Mouse (Mus musculus) G1E (cell line): ENCODE measurements around the gene Slc5a4a. TPM values are rescaled to one million over a fixed set of nuclear protein-coding genes. Genes with fewer than 3 reads are reported as not detected.
A peak's percentile ranks its signal among the peaks of the same experiment; 100 is the strongest.

Source experiments
- ATAC-seq: 2 replicates; pipeline ENCODE4 v1.8.0; 2016; ENCODE audit warnings: mild to moderate bottlenecking; ENCODE audit not compliant: insufficient number of reproducible peaks, poor library complexity, low FRiP score, severe bottlenecking; ENCODE audit errors: extremely low read depth
- DNase-seq: peaks from one replicate; pipeline ENCODE4 v3.0.0; 2012; ENCODE audit warnings: low spot score
- H3K27me3 ChIP-seq: 2 replicates; pipeline ENCODE4 v1.6.1; 2012; ENCODE audit warnings: mild to moderate bottlenecking, low read length, inconsistent platforms; ENCODE audit not compliant: insufficient read depth
- H3K36me3 ChIP-seq: replicated peaks from 2 replicates; pipeline ENCODE3; 2012; ENCODE audit warnings: mild to moderate bottlenecking, inconsistent platforms
- H3K4me1 ChIP-seq: 2 replicates; pipeline ENCODE4 v1.6.1; 2012; ENCODE audit warnings: low read depth, low read length, inconsistent platforms, mixed read lengths; ENCODE audit not compliant: insufficient read depth
- H3K4me3 ChIP-seq: 2 replicates; pipeline ENCODE4 v1.5.1; 2012; ENCODE audit warnings: low read depth, mild to moderate bottlenecking, inconsistent platforms, low read length, moderate library complexity, mixed read lengths
- H3K9me3 ChIP-seq: replicated peaks from 2 replicates; pipeline ENCODE4 v1.6.1; 2012; ENCODE audit warnings: inconsistent platforms
- CTCF ChIP-seq: IDR thresholded peaks from 2 replicates; pipeline ENCODE4 v1.5.1; 2012; ENCODE audit warnings: low read depth, low read length, inconsistent platforms, mixed read lengths
- GATA1 ChIP-seq: IDR thresholded peaks from 2 replicates; pipeline ENCODE4 v1.6.1; 2012; ENCODE audit warnings: borderline replicate concordance, low read length, inconsistent platforms, mixed read lengths
- GATA2 ChIP-seq: IDR thresholded peaks from 2 replicates; pipeline ENCODE4 v1.6.1; 2012; ENCODE audit warnings: low read depth, low read length, inconsistent platforms, borderline replicate concordance
- POLR2AphosphoS5 ChIP-seq: IDR thresholded peaks from 2 replicates; pipeline ENCODE4 v1.6.1; 2012; ENCODE audit warnings: low read depth, low read length, inconsistent platforms; ENCODE audit not compliant: insufficient replicate concordance
- TAL1 ChIP-seq: conservative IDR thresholded peaks from 2 replicates; pipeline ENCODE4 v1.6.1; 2012; ENCODE audit warnings: low read depth, low read length, inconsistent platforms, mixed read lengths
- polyA plus RNA-seq: library from polyadenylated mRNA; stranded (reverse); fragments of >175 nt; gene quantifications from 2 replicates; pipeline ENCODE4 v1.2.3, GENCODE M21; 2012
- total RNA-seq, 2 experiments: library from RNA; stranded (forward) in 1 of 2; stranded (reverse) in 1 of 2; fragments of 200-1000 nt in 1 of 2; fragments of >200 nt in 1 of 2; fragmentation: Nextera tagmentation in 1 of 2; gene quantifications; 2 replicates each; pipeline ENCODE4 v1.2.3; 2014 to 2017

Gene Slc5a4a
- total and polyA plus RNA-seq, 3 experiments: not detected

DNA sequence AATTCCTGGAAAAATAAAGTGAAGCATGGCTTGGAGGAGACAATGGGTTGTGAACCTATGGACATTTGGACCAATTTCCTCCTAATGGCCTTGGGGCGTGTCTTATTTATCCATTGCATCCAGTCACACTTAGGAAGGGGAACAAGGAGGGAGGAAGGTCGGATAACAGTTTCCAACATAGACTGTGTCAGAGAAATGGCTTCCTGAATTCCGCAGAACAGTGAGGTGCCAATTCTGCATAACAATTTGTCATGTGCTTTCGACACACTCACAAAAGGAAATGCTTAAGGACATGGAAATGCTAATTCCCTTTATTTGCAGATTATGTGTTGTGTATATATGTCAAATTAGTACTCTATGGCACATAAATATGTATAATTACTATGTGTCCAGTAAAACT lies 38.0 kb downstream of the Slc5a4a start:
- no peak for TF ChIP-seq CTCF
- no peak for TF ChIP-seq TAL1
- no peak for TF ChIP-seq POLR2AphosphoS5
- TF ChIP-seq GATA2: no peak
- H3K27me3 ChIP-seq: no peaks in the 10 kb centered on the region

DNA sequence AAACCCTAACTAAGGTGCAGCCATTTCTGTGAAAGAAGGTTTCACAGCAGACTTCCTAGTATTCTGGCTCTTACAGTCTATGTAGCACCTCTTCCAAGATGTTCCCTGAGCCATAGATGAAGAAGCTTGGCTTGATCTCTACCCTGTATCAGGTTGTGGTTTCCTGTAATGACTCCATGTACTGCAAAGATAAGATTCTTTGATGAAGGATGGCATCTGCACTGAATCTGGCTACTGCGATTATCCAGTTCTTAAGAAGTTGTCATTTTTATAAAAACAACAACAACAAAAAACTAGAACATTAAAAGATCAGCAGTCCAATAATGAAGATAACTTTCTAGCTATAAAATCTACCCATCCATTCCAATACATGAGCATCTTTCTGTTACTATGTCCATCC lies 40.8 kb downstream of the Slc5a4a start:
- no peak overlapping the region for H3K4me3 ChIP-seq
- no peaks in the 10 kb centered on the region for H3K9me3 ChIP-seq
- H3K36me3 ChIP-seq: no peaks in the 10 kb centered on the region
- TF ChIP-seq GATA1 (no peak), POLR2AphosphoS5 (no peak), TAL1 (no peak), GATA2 (no peak)
- no peaks in the 10 kb centered on the region for H3K27me3 ChIP-seq
- no peaks in the 10 kb centered on the region for H3K4me1 ChIP-seq
- ATAC-seq (no peak), DNase-seq (no peak)

More for the DNA sequence above, 38.0 kb downstream of the Slc5a4a start:
- no peak for ATAC-seq
- H3K9me3 ChIP-seq: no peaks in the 10 kb centered on the region
- no peaks in the 10 kb centered on the region for H3K36me3 ChIP-seq
- H3K4me1 ChIP-seq: no peaks in the 10 kb centered on the region
- no peak overlapping the region for H3K4me3 ChIP-seq
- no peak for DNase-seq

DNA sequence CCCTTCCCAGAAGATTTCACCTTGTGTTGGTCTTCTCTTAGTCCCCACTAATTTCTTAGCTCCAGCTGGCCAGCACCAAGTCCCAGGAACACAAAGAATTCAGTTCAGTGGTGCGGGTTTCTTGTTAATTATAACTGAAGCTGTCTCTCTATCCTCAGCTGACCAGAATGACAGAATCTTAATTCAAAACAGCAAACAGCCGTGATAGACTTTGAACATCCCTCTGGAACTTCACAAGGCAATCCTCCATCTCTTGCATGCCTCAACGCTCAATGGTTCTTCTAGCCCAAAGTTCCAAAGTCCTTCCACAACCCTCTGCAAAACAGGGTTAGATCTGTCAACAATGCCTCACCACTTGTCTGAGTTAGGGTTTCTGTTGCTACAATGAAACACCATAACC lies 54.2 kb downstream of the Slc5a4a start:
- no peak for DNase-seq
- TF ChIP-seq GATA2 (no peak), CTCF (no peak), POLR2AphosphoS5 (no peak), GATA1 (no peak), TAL1 (no peak)
- no peaks in the 10 kb centered on the region for H3K36me3 ChIP-seq
- H3K4me3 ChIP-seq: no peak overlapping the region
- no peaks in the 10 kb centered on the region for H3K4me1 ChIP-seq
- no peaks in the 10 kb centered on the region for H3K9me3 ChIP-seq
- peaks cover 2% of the 10 kb centered on the region; the same call in 1 of the 2 replicates for H3K27me3 ChIP-seq
- ATAC-seq: no peak

DNA sequence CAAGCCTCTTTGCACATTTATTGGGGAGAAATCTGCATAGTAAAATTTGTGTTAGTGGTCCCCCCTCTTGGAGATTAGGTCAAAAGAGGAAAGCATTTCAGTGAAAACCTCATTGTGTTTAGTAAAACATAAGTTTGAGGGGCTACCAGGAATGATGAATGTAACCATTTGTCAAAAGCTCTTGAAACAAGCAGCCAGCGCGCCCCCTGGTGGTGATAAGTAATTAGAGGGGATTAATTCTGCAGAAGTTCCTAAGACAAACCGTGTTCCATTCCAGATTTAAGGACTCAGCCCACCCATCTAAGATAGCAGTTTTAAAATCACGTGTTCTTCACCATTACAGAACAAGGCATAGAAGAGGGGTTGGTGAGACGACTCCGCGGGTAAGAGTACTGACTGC lies 54.7 kb downstream of the Slc5a4a start:
- Histone ChIP-seq H3K36me3 (no peaks in the 10 kb centered on the region), H3K27me3 (peaks cover 2% of the 10 kb centered on the region; the same call in 1 of the 2 replicates), H3K4me3 (no peak overlapping the region), H3K9me3 (no peaks in the 10 kb centered on the region), H3K4me1 (no peaks in the 10 kb centered on the region)
- TF ChIP-seq CTCF (peak; percentile 48), POLR2AphosphoS5 (no peak)
- DNase-seq (peak; percentile 10), ATAC-seq (no peak)

DNA sequence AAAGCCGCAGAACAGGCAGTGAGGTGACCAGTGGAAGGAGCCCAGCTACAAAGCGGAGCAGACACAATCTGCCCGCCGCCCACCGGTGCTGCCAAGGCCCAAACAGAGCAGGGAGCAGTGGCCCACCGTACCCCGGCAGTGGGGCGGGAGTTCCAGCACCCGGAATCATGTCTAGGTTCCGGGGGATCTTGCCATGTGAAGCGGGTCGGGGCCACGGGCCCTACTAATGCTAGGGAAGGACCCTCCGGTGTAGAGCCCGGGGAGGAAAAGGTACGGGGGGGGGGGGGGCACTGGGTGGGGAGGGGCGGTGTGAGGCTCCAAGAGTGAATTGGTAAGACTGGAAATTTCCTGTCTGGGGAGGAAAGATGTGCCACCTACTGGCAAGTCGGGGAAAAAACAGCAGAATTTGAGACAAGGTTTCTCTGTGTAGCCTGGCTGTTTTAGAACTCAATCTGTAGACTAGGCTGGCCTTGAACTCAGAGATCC lies 56.6 kb downstream of the Slc5a4a start:
- TF ChIP-seq CTCF (no peak), GATA1 (no peak), GATA2 (no peak), TAL1 (no peak), POLR2AphosphoS5 (no peak)
- no peaks in the 10 kb centered on the region for H3K9me3 ChIP-seq
- ATAC-seq (no peak), DNase-seq (no peak)
- no peaks in the 10 kb centered on the region for H3K4me1 ChIP-seq
- peaks cover 2% of the 10 kb centered on the region; the same call in 1 of the 2 replicates for H3K27me3 ChIP-seq
- no peaks in the 10 kb centered on the region for H3K36me3 ChIP-seq
- no peak overlapping the region for H3K4me3 ChIP-seq

DNA sequence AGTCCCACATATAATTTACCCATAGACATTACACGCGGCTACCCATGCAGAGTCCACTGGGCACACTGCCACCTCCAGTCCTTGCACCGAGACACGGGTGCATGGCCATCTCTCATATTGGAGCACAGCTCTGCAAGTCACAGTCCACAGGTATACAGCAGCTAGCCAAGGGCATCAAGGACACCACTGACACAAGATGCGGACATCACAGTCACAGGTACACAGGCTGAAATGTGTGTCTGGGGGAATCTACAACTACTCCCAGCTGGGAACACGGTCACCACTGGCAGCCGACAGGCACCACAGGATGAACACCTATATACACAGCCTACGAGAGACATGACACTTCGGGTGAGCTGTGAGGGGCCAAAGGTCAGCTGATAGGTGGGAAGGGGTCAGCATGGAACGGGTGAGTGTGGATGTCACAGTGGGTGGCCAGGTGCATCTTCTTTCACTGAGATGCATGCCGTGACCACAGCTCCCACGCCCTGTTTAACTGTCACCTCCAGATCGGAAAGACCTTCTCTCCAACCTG lies 60.1 kb downstream of the Slc5a4a start:
- H3K36me3 ChIP-seq: no peaks in the 10 kb centered on the region
- H3K4me1 ChIP-seq: no peaks in the 10 kb centered on the region
- ATAC-seq (no peak), DNase-seq (no peak)
- H3K4me3 ChIP-seq: no peak overlapping the region
- H3K9me3 ChIP-seq: no peaks in the 10 kb centered on the region
- H3K27me3 ChIP-seq: no peaks in the 10 kb centered on the region; the same call in 1 of the 2 replicates
- TF ChIP-seq GATA2 (no peak), CTCF (no peak), POLR2AphosphoS5 (no peak), GATA1 (no peak), TAL1 (no peak)

DNA sequence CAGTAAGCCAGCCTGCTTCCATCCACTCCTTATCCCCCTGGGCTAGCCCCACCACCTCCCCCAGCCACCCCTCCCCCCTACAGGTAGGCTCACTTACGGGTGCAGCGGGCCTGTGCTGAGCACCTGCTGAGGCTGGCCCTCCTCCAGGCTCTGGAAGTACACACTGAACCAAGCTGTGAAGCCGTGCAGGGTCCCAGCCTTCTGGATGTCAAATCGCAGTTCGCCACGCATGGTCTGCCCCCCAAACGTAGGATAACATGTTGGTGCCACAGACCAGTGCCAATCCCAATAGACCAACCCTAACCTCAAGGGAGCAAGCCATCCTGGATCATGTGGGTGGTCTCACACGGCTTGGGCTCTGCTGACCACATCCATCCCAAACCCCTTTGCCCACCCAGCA lies 62.0 kb downstream of the Slc5a4a start:
- no peak overlapping the region for H3K4me3 ChIP-seq
- H3K36me3 ChIP-seq: no peaks in the 10 kb centered on the region
- DNase-seq (no peak), ATAC-seq (no peak)
- no peak for TF ChIP-seq POLR2AphosphoS5
- no peak for TF ChIP-seq TAL1
- TF ChIP-seq CTCF: no peak
- no peak for TF ChIP-seq GATA1
- no peaks in the 10 kb centered on the region; the same call in 1 of the 2 replicates for H3K27me3 ChIP-seq
- no peaks in the 10 kb centered on the region for H3K4me1 ChIP-seq
- peaks cover 3% of the 10 kb centered on the region; the same call in 1 of the 2 replicates for H3K9me3 ChIP-seq
